Mouse (Mus musculus): ENCODE results near the gene Krtap9-1.
"Not testable (repeated sequence)": the region's sequence is repeated elsewhere in the genome, so short reads cannot be mapped to it uniquely, and the experiment has no call there.

Krtap9-1 gene

DNA sequence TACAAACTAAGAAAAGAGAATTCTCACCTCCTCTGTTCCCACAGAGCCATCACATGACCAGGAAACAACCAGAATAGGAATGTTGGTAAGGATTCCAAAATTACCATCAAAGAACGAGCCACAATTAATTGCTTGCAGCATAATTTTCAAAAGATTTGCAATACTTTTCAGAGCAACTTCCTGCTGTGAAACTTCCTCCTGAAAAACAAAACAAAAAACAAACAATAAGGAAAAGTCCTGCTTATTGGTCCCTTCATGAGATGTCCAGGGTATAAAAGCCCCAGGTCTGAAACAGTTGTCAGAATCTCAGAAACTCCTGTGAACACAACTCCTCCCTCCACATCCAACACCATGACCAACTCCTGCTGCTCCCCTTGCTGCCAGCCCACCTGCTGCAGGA lies at the start of gene Krtap9-1:
TSS of gene Krtap9-1 (plus strand) at position 301 of the 400 bp plus-strand sequence.
- not testable (repeated sequence) for DNase-seq (ENCODE audit: low read depth, low spot score)

DNA sequence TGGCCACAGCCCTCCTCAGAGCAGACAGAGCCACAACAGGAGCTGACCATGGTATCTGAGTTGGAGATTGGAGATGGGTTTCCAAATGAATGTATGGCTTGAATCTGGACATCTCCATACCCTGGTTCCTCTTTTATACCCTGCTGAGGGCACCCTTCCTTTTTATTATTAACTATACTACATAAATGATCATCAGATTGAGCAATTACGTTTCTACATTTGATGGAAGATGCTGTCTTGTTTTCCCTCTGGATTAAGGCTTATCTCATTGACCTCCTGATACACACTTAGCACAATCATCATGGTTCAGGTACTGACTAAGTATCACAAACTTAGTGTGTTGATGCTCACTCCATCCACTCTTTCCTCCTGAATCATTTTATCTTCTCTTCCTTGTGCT lies 35.2 kb upstream of the Krtap9-1 start, which contains the start of gene 2300003K06Rik:
TSS of gene 2300003K06Rik (minus strand) at position 101 of the 400 bp plus-strand sequence.
- no peak for DNase-seq (ENCODE audit: low read depth, low spot score)

DNA sequence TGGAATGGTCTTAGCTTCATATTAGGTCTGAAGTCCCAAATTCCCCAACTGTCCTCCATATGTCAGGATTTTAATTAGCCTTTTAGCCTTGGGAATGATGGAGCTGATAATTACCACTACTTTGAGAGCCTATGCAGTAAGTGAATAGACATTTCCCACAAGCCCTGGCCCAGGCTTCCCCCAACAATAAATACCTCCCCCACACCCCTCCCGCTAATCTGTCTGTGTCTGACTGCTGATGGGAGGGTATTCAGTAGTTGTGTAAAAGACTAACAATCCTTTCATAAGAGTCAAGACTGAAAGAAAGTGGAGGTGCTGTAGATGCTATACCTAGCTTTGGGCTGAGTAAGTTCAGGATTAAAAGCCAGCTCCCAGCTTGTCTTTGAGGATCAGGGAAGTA lies 31.0 kb upstream of the Krtap9-1 start:
- DNase-seq (ENCODE audit: low read depth, low spot score): no peak

DNA sequence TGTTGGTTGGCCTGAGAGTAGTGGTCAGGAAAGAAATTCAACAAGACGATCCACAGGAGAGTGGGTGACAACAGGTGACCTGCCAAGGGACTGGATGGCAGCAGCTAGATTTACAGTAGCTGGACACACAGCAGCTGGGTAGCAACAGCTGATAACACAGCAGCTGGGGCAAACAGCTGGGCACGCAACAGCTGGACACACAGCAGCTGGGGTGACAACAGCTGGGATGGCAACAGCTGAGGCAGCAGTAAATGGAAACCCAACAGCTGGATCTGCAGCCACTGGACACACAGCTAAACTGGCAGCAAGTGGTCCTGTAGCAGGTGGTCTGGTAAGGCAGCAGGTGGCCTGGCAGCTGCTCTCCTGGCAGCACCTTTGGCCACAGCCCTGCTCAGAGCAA lies 26.4 kb upstream of the Krtap9-1 start:
- DNase-seq (ENCODE audit: low read depth, low spot score): no peak

DNA sequence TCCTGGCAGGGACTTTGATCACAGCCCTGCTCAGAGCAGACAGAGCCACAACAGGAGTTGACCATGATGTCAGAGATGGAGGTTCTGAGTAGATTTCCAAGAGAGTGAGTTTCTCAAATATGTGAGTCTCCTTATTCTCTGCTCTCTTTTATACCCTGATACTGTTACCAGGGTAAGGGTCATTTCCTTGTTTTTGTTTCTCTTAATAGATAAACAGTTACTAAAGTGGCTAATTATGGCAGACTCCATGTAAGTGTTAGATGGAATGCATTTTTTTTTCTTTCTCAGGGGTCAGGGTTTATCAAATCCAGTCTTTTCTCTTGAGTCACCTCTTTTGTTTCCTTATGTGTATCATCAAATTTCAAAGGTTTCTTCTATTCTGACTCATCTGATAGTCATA lies 21.7 kb upstream of the Krtap9-1 start, which contains the start of gene Krtap4-16:
TSS of gene Krtap4-16 (minus strand) at position 101 of the 400 bp plus-strand sequence.
- DNase-seq (ENCODE audit: low read depth, low spot score): no peak

DNA sequence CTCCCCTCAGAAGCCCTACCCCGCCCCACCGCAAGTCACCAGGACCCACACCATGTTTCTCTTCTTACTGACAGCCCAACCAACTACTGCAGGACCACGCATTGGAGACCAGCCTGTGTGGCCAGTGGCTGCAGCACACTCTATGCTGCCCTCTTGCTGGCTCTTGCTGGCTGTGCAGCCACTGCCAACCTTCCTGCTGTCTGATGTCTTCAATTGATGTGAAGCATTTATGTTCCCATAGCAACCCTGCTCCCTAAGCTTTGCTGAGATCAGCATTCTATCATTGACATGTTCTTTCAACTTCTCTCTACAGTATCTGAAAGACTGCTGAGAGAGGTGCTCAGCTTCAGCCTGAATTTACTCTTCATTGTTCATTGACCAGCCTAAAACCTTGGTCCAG lies 19.1 kb upstream of the Krtap9-1 start:
- DNase-seq (ENCODE audit: low read depth, low spot score): no peak

DNA sequence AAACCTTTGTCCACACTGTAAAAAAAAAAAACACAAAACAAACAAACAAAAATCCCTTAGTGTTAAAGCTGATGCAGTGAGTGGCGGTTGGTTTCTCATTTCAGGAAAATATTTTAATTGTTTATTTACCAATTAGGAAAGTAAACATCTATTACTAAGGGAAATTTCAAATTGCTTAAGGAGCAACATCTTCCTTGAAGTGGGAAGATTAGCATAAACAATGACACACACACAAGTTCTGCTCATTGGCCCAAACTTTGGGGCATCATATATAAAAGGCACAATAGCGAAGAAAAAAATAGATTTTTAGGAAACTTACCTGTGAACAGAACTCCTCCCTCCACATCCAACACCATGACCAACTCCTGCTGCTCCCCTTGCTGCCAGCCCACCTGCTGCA lies 15.6 kb upstream of the Krtap9-1 start, which contains the start of gene Gm11568:
TSS of gene Gm11568 (plus strand) at position 301 of the 400 bp plus-strand sequence.
- DNase-seq (ENCODE audit: low read depth, low spot score): no peak

DNA sequence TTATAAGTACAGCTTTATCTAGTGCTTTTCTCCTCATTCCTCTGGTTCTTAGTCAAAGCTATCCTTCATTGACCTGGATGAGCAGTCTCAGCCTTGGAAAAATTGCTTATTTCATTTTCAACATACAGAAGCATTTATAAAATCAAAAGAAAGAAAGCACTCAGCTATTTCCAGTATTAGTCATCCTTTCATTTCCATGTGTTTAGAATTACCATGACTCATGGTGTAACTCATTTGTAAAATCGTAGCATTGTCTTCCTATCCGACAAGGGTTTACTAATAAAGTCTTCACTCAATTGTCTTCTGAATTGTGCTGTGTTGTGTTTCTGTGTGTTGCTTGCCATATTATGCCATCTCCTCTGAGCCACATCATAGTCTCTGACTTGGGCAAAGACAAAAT lies 14.4 kb upstream of the Krtap9-1 start:
- no peak for DNase-seq (ENCODE audit: low read depth, low spot score)

DNA sequence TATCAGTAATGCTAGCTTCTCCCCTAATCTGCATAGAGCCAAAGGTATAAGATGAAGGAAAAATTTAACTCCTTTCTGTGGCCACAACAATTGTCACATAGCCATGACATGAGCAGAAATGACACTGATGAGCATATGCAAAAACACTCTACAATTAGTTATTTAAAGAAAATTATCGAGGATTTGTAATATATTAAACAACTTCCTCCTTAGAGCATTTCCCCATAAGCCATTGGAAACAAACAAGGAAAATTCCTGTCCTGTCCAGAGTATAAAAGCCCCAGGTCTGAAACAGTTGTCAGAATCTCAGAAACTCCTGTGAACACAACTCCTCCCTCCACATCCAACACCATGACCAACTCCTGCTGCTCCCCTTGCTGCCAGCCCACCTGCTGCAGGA lies 9.0 kb upstream of the Krtap9-1 start, which contains the start of gene Gm11559:
TSS of gene Gm11559 (plus strand) at position 301 of the 400 bp plus-strand sequence.
- not testable (repeated sequence) for DNase-seq (ENCODE audit: low read depth, low spot score)

DNA sequence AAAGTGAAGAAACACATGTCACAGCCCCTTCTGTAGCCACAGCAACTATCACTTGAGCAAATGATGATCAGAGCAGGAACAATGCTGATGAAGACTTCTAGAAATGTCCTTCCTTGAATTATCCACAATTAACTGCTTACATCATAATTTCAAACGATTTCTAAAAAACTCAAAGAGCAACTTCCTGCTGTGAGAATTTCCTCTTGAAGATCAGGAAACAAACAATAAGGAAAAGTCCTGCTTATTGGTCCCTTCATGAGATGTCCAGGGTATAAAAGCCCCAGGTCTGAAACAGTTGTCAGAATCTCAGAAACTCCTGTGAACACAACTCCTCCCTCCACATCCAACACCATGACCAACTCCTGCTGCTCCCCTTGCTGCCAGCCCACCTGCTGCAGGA lies 5.7 kb downstream of the Krtap9-1 start, which contains the start of gene Gm11567:
TSS of gene Gm11567 (plus strand) at position 301 of the 400 bp plus-strand sequence.
- not testable (repeated sequence) for DNase-seq (ENCODE audit: low read depth, low spot score)

DNA sequence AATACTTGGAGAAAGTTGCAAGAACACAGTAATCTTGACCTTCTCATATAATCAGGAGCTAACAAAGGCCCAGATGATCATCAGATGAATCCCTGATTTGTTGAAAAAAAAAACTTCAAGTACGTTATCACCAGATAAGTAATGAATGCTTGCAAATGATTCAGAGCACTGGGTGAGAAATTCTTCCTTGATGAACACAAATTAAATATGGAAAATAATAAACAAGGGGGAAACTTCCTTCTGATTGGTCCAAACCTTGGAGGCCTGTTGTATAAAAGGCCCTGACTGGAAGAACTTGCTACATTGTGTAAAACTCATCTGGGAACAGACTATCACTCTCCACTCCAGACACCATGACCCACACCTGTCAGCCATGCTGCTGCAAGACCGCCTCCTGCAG lies 34.4 kb downstream of the Krtap9-1 start, which contains the start of gene Krtap31-1:
TSS of gene Krtap31-1 (plus strand) at position 301 of the 400 bp plus-strand sequence.
- DNase-seq (ENCODE audit: low read depth, low spot score): no peak

DNA sequence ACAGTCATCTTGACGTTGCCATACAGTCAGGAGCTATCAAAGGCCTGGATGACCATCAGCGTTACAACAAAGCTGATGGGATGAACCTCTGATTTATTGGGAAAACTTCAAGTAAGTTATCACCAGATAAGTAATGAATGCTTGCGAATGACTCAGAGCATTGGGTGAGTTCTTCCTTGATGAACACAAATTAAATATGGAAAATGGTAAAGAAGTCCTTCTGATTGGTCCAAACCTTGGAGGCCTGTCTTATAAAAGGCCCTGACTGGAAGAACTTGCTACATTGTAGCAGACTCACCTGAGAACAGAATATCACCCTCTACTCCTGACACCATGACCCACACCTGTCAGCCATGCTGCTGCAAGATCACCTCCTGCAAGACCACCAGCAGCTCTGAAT lies 41.3 kb downstream of the Krtap9-1 start, which contains the start of gene Gm11565:
TSS of gene Gm11565 (plus strand) at position 301 of the 400 bp plus-strand sequence.
- DNase-seq (ENCODE audit: low read depth, low spot score): no peak

All from retina, postnatal 7 days (tissue).